Mouse (Mus musculus) C2C12 (cell line): Measurements from ENCODE around the gene Gm17387.

Source experiments
- CEBPB ChIP-seq: IDR thresholded peaks from one replicate; pipeline ENCODE4 v1.6.1; 2011; ENCODE audit warnings: low read depth, mild to moderate bottlenecking, control low read depth, moderate library complexity
- CTCF ChIP-seq: IDR thresholded peaks from one replicate; pipeline ENCODE4 v1.5.1; 2011; ENCODE audit not compliant: control insufficient read depth, insufficient read depth, insufficient read length
- FOSL1 ChIP-seq: IDR thresholded peaks from one replicate; pipeline ENCODE4 v1.8.0; 2011; ENCODE audit warnings: mild to moderate bottlenecking, low read length; ENCODE audit not compliant: poor library complexity, insufficient read depth, severe bottlenecking
- MYOD1 ChIP-seq: IDR thresholded peaks from one replicate; pipeline ENCODE4 v1.6.1; 2011; ENCODE audit warnings: low read depth; ENCODE audit not compliant: control insufficient read depth, insufficient read length
- MYOG ChIP-seq: IDR thresholded peaks from one replicate; pipeline ENCODE4 v1.6.1; 2011; ENCODE audit not compliant: control insufficient read depth, insufficient read length; ENCODE audit errors: extremely low read depth
- USF1 ChIP-seq: IDR thresholded peaks from one replicate; pipeline ENCODE4 v1.6.1; 2011; ENCODE audit warnings: low read depth, mild to moderate bottlenecking, control low read depth, moderate library complexity

- TF ChIP-seq CTCF (no peak), CEBPB (no peak), USF1 (no peak), FOSL1 (no peak), MYOG (no peak), MYOD1 (no peak)
Measured at GRCm38 (mm10) chr7:141062525-141062924, 33.6 kb downstream of the Gm17387 start.
